Mouse (Mus musculus) kidney, postnatal 0 days (tissue): ENCODE measurements around the gene Hlcs. TPM values are rescaled to one million over a fixed set of nuclear protein-coding genes. Genes with fewer than 3 reads are reported as not detected.
"Not testable (repeated sequence)": the region's sequence is repeated elsewhere in the genome, so short reads cannot be mapped to it uniquely, and the experiment has no call there.

Experiments
- ATAC-seq: fragments of 200-750 bp; cut with Nextera tagmentation; replicated peaks from 2 replicates; pipeline ENCODE4 v1.8.0; 2017; ENCODE audit warnings: low read depth, moderate number of reproducible peaks, moderate TSS enrichment, moderate library complexity; ENCODE audit not compliant: low FRiP score
- DNase-seq: peaks from one replicate; pipeline ENCODE4 v3.0.0-alpha.2; 2016; ENCODE audit warnings: low spot score
- H3K27ac ChIP-seq: fragments of 300-500 bp; sonication (generic); 2 replicates; pipeline ENCODE4 v1.5.1; 2014; ENCODE audit warnings: mild to moderate bottlenecking
- H3K27me3 ChIP-seq: fragments of 300-500 bp; sonication (generic); 2 replicates; pipeline ENCODE4 v1.6.1; 2014; ENCODE audit warnings: low read length, mixed read lengths; ENCODE audit not compliant: insufficient read depth
- H3K36me3 ChIP-seq: fragments of 300-500 bp; sonication (generic); 2 replicates; pipeline ENCODE4 v1.6.1; 2014; ENCODE audit warnings: low read length, mixed read lengths; ENCODE audit not compliant: insufficient read depth
- H3K4me1 ChIP-seq: fragments of 300-500 bp; sonication (generic); replicated peaks from 2 replicates; pipeline ENCODE4 v1.6.1; 2014; ENCODE audit warnings: antibody characterized with exemption, low read length, mixed read lengths; ENCODE audit not compliant: insufficient read depth
- H3K4me2 ChIP-seq: fragments of 300-500 bp; sonication (generic); 2 replicates; pipeline ENCODE4 v1.6.1; 2014; ENCODE audit warnings: mild to moderate bottlenecking, low read length, moderate library complexity, mixed read lengths
- H3K4me3 ChIP-seq: fragments of 300-500 bp; sonication (generic); replicated peaks from 2 replicates; pipeline ENCODE4 v1.5.1; 2014; ENCODE audit warnings: low read depth, low read length
- H3K9ac ChIP-seq: fragments of 300-500 bp; sonication (generic); 2 replicates; pipeline ENCODE4 v1.6.1; 2014; ENCODE audit warnings: low read depth, low read length
- H3K9me3 ChIP-seq: fragments of 300-500 bp; sonication (generic); replicated peaks from 2 replicates; pipeline ENCODE4 v1.6.1; 2016; ENCODE audit warnings: low read length, inconsistent platforms, mixed read lengths
- CTCF ChIP-seq: IDR thresholded peaks from 2 replicates; pipeline ENCODE4 v1.5.1; 2016; ENCODE audit warnings: antibody characterized with exemption, low read depth, mild to moderate bottlenecking, moderate library complexity
- WGBS: fragments of 180-500 bp; shearing (Covaris S2); extraction: QIAGEN DNeasy Blood & Tissue Kit; methylation state at CpG from one replicate; pipeline ENCODE4 v1.1.7; 2014; 5-methylcytosine and 5-hydroxymethylcytosine counted together
- polyA plus RNA-seq: library from polyadenylated mRNA; unstranded; fragments of >200 nt; fragmentation: Nextera tagmentation; extraction: Ambion mirVana; gene quantifications from 2 replicates; pipeline ENCODE4 v1.2.1, GENCODE M21; 2015

Gene Hlcs
- polyA plus RNA-seq, 1 experiment from 2014 or later = 5.0 TPM

DNA sequence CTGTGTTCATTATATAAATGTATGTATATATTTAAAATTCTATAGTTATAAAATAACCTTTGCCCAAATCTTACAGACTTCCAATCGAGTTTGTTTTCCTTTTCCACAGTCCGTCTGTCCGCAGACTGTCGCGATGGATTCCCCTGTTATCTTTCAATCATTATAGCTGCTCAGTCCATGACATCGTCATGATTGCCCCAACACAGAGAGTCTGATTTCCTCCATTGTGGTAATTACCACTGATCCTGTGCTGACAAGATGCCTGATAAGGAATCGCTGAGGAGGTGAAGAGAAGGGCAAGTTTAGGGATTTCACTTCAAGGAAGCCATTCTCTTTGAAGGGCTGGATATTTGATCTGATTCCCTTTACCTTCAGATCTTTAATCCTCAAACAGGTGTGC is 42.7 kb upstream of the Hlcs start:
- Histone ChIP-seq H3K27ac (no peak overlapping the region), H3K4me1 (no peaks in the 10 kb centered on the region), H3K27me3 (no peaks in the 10 kb centered on the region), H3K4me3 (no peak overlapping the region), H3K36me3 (no peaks in the 10 kb centered on the region), H3K4me2 (no peak overlapping the region), H3K9me3 (no peaks in the 10 kb centered on the region), H3K9ac (no peak overlapping the region)
- no peak for TF ChIP-seq CTCF
- no peak for DNase-seq
- ATAC-seq = no peak
- WGBS = 58% methylated on average over 7 of the region's 7 CpGs

DNA sequence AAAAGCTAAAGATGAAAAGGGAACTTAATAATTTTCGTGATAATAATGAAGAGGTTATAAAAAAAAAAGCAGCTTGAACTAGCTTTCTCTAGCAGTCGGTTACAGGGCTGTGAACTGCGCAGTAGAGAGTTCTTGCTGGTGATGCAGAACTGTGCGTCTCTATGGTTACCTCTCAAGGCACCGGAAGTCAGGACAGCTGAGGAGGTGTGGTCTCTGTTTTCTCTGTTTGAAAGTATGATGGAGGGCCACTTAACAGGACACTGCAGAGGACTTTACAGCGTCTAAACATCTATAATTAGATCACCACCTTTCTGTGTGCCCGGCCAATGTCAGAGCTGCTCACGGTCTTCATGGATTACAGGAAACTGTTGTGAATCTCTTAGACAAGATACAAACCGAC is 41.1 kb upstream of the Hlcs start:
- Histone ChIP-seq H3K4me1 (no peaks in the 10 kb centered on the region), H3K4me2 (no peak overlapping the region), H3K36me3 (no peaks in the 10 kb centered on the region), H3K4me3 (no peak overlapping the region), H3K9me3 (no peaks in the 10 kb centered on the region), H3K27me3 (no peaks in the 10 kb centered on the region), H3K9ac (no peak overlapping the region), H3K27ac (no peak overlapping the region)
- ATAC-seq = 0 out of 2 replicates have a peak, but pooled peaks have one; percentile 46
- DNase-seq = peak; percentile 70
- no peak for TF ChIP-seq CTCF
- 20% methylated on average over 9 of the region's 9 CpGs for WGBS

DNA sequence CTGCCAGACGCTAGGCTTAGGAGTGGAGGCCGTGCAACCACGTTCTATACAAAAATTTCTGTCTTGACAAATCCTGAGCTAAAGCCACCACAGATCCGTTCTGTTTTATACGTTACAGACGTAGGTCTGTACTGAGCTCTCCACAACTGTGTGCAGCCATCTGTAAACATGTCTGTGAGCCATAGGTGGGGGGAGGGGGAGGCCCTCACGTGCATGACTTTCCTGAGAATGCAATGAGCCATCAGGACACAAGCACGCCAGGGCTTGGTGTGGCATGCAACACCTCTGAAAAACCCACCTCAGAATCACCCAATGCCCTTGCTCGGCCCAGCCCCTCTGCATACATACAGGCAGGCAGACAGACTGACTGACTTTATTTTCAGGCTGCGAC is 36.9 kb upstream of the Hlcs start:
- no peak for TF ChIP-seq CTCF
- no peak overlapping the region for H3K4me3 ChIP-seq

DNA sequence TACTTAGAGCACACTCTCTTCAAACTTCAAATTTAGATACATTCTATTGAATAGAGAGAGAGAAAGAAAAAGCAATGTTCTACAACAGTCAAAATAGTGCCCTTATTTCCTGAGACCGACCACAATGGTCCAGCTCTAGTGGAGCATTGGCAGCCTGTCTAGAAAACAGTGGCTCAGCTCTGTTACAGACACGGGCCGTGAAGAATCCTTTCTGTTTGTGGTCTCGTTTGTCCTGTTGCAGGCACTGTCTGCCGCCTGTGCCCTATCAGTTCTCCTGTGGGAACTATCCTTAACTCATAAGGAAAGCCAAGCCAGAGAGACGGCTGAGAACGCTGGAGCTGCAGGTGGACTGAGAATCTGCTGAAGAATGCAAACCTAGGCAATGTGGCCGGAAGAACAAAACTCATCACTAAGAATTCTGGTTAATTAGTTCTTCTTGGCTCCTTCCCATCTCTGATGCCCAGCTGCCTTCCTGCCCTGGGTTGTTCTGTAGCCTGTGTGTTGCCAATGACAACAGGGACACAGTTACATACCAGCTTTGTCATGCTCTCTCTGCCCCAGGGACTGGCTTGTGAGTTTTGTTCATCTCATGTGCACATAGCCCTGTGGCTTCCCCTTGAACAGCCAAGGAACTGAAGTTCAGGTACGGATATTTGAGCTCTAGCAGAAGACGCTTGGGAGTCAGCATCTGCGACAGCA is 36.4 kb upstream of the Hlcs start:
- no peaks in the 10 kb centered on the region for H3K9me3 ChIP-seq
- ATAC-seq = no peak
- H3K4me1 ChIP-seq = no peaks in the 10 kb centered on the region
- TF ChIP-seq CTCF = no peak
- DNase-seq = no peak
- no peak overlapping the region for H3K9ac ChIP-seq
- 57% methylated on average over 11 of the region's 11 CpGs for WGBS
- no peak overlapping the region for H3K4me2 ChIP-seq
- no peaks in the 10 kb centered on the region for H3K36me3 ChIP-seq
- no peak overlapping the region for H3K27ac ChIP-seq
- H3K4me3 ChIP-seq = no peak overlapping the region
- H3K27me3 ChIP-seq = no peaks in the 10 kb centered on the region

More for the DNA sequence above, 36.9 kb upstream of the Hlcs start:
- 53% methylated on average over 10 of the region's 10 CpGs for WGBS
- DNase-seq = no peak
- no peaks in the 10 kb centered on the region for H3K27me3 ChIP-seq
- no peaks in the 10 kb centered on the region for H3K36me3 ChIP-seq
- ATAC-seq = no peak
- H3K4me1 ChIP-seq = no peaks in the 10 kb centered on the region
- no peak overlapping the region for H3K9ac ChIP-seq
- H3K4me2 ChIP-seq = no peak overlapping the region
- no peaks in the 10 kb centered on the region for H3K9me3 ChIP-seq
- no peak overlapping the region for H3K27ac ChIP-seq

DNA sequence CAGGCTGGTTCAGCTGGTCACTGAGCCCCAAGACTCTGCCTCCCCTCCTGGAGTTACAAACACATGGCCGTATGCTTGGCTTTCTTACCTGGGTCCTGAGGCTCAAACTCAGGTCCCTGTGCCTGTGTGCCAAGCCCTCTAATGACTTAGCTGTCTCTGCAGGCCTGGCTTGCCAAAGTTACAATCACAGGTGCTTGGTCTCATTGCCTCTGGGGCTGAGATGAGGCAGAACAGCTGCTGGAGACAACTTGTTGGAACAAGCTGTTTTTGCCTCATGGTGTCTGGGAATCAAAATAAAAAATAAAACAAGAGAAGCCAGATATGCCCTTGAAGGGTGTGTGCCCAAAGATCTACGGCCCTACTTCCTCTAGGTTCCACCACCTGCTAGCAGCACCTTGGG is 35.4 kb upstream of the Hlcs start:
- ATAC-seq (no peak), DNase-seq (no peak)
- Histone ChIP-seq H3K4me3 (no peak overlapping the region), H3K9me3 (no peaks in the 10 kb centered on the region), H3K4me2 (no peak overlapping the region), H3K9ac (no peak overlapping the region), H3K36me3 (no peaks in the 10 kb centered on the region), H3K27me3 (no peaks in the 10 kb centered on the region), H3K27ac (no peak overlapping the region), H3K4me1 (no peaks in the 10 kb centered on the region)
- no peak for TF ChIP-seq CTCF
- 92% methylated on average over 2 of the region's 2 CpGs for WGBS

DNA sequence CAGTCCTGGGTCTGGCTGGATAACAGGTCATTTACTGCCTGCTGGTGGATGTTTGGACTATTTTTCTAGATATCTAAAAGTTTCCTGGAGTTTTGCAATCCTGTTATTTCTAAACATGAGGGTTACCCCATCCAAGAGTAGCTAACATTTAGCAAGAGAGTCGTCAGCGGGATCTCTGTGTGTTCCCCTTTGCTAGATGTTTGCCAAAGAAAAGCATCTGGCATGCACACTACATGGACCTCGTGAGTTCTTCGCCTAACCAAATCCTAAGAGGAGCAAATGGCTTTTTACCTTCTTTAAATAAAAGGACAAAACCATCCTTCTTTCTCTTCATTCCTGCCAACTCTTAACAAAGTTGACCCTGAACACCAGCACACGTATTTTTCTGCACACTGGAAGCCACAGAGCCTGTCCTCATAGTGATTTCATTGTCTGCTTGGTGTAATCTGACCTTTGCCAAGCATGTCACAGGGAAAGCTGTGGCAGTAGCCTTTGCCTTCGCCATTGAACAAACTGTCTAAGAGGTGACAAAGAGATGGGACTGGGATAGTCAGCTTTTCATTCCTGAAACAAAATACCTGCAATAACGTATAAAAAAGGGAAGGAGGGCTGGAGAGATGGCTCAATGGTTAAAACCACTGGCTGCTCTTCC is 33.8 kb upstream of the Hlcs start:
- ATAC-seq (no peak), DNase-seq (no peak)
- TF ChIP-seq CTCF = no peak
- no peaks in the 10 kb centered on the region for H3K27me3 ChIP-seq
- no peak overlapping the region for H3K27ac ChIP-seq
- no peak overlapping the region for H3K4me2 ChIP-seq
- H3K9me3 ChIP-seq = no peaks in the 10 kb centered on the region
- no peak overlapping the region for H3K9ac ChIP-seq
- no peaks in the 10 kb centered on the region for H3K36me3 ChIP-seq
- no peak overlapping the region for H3K4me3 ChIP-seq
- 78% methylated on average over 7 of the region's 7 CpGs for WGBS
- H3K4me1 ChIP-seq = no peaks in the 10 kb centered on the region

DNA sequence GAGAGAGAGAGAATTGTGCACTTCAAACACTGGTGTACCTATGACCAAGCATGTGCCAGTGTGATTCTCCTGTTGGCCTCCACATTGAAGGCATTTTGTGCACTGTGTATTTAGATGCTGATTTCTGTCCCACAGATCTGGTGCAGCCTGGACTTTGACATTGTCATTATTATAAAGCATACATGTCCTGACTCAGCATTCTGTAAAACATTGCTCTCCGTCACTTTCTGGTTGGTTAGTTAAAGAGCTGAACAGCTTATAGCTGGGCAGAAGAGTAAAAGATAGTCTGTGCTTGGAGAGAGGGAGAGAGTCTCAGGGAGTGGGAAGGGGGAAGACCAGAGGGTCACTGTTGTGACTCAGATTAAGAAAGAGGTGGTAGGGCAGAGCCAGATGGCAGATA is 32.4 kb upstream of the Hlcs start:
- H3K36me3 ChIP-seq = no peaks in the 10 kb centered on the region
- H3K4me3 ChIP-seq = no peak overlapping the region
- no peaks in the 10 kb centered on the region for H3K9me3 ChIP-seq
- H3K9ac ChIP-seq = no peak overlapping the region
- no peak for ATAC-seq
- no peak overlapping the region for H3K27ac ChIP-seq
- 73% methylated on average over 1 of the region's 1 CpGs for WGBS
- no peak for TF ChIP-seq CTCF
- no peak for DNase-seq
- H3K4me2 ChIP-seq = no peak overlapping the region
- H3K4me1 ChIP-seq = no peaks in the 10 kb centered on the region
- H3K27me3 ChIP-seq = no peaks in the 10 kb centered on the region

DNA sequence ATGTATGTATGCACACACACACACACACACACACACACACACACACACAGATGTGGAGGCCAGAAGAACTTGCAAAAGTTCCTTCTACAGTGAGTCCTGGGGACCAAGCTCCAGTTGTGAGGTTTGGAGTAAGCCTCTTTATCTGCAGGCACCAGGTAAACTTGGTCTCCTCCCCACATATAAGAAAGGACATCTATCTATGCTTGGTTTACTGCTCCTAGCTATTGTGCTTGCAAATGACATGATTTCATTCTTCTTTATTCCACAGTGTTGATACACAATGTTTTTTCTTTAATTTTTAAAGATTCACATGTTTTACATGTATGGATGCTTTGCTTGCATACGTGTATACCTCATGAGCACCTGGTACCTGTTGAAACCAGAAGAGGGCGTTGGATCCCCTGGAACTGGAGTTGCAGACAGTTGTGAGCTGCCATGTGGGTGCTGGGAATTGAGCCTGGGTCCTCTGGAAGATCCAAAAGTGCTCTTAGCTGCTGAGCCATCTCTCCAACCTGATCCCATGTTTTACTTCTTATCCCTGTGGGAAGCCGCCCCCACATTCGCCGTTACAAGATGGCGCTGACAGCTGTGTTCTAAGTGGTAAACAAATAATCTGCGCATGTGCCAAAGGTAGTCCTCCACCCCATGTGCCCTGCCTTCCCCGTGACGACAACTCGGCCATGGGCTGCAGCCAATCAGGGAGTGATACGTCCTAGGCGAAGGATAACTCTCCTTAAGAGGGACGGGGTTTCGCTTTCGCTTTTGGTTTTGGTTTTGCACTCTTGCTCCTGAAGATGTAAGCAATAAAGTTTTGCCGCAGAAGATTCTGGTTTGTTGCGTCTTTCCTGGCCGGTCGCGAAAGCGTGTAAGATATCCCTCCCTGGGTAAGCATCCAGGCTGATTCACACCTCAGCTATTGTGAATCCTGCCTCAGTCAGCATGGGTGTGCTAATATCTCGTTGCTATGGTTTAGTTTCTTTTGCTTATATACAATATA is 26.1 kb upstream of the Hlcs start:
- WGBS = 92% methylated on average over 19 of the region's 22 CpGs
- not testable (repeated sequence) for ATAC-seq, H3K9ac ChIP-seq

More for the DNA sequence above, 26.1 kb upstream of the Hlcs start:
- not testable (repeated sequence) for H3K4me2 ChIP-seq, H3K27me3 ChIP-seq, H3K9me3 ChIP-seq, H3K36me3 ChIP-seq, DNase-seq, H3K27ac ChIP-seq, H3K4me3 ChIP-seq, H3K4me1 ChIP-seq
